Mouse (Mus musculus): ENCODE data around the gene Gm20388.

- TF ChIP-seq CTCF (IDR thresholded peaks at IDR 0.05; ENCODE audit: extremely low read depth, insufficient read depth, low read length) (no peak), POLR2A (IDR thresholded peaks at IDR 0.05; ENCODE audit: extremely low read depth, insufficient read depth, low read length) (no peak)
Measured at GRCm38 (mm10) chr8:124190388-124190787, 4279.7 kb downstream of the Gm20388 start.

All from cortical plate, adult 2 months (tissue).